Mouse (Mus musculus): ENCODE data around the gene Kdm4b. TPM values are rescaled to one million over a fixed set of nuclear protein-coding genes. Genes with fewer than 3 reads are reported as not detected.

Kdm4b gene
- total RNA-seq, 2 experiments from 2014 or later = 35.0 to 41.8 TPM

- no peak for DNase-seq
Observed at GRCm38 (mm10) chr17:56298238-56298637, 27.6 kb upstream of the Kdm4b start.

GRCm38 (mm10) chr17:56300186-56300585 is 25.7 kb upstream of the Kdm4b start, which contains the start of gene Arrdc5:
Arrdc5 (minus strand) TSS chr17:56300286.
- DNase-seq = no peak

- DNase-seq = peak; percentile 77
Observed at GRCm38 (mm10) chr17:56302363-56302996, 23.4 kb upstream of the Kdm4b start.

- peak; percentile 92 for DNase-seq
Observed at GRCm38 (mm10) chr17:56303160-56303846, 22.6 kb upstream of the Kdm4b start, which contains the start of gene Uhrf1. Uhrf1 (plus strand) TSS chr17:56303321.

GRCm38 (mm10) chr17:56303847-56304586 is 21.8 kb upstream of the Kdm4b start:
- DNase-seq = peak; percentile 98

GRCm38 (mm10) chr17:56304718-56305117 is 21.1 kb upstream of the Kdm4b start:
- no peak for DNase-seq

- DNase-seq = no peak
Observed at GRCm38 (mm10) chr17:56305156-56305555, 20.7 kb upstream of the Kdm4b start.

- peak; percentile 35 for DNase-seq
Observed at GRCm38 (mm10) chr17:56305826-56306225, 20.0 kb upstream of the Kdm4b start.

GRCm38 (mm10) chr17:56308088-56308487 is 17.8 kb upstream of the Kdm4b start:
- no peak for DNase-seq

- no peak for DNase-seq
Observed at GRCm38 (mm10) chr17:56309191-56309945, 16.5 kb upstream of the Kdm4b start.

- no peak for DNase-seq
Observed at GRCm38 (mm10) chr17:56324419-56324818, 1.4 kb upstream of the Kdm4b start.

- DNase-seq = no peak
Observed at GRCm38 (mm10) chr17:56326153-56327147, 588 bp downstream of the Kdm4b start.

- peak; percentile 48 for DNase-seq
Observed at GRCm38 (mm10) chr17:56329267-56329666, 3.4 kb downstream of the Kdm4b start.

GRCm38 (mm10) chr17:56330345-56330744 is 4.5 kb downstream of the Kdm4b start:
- DNase-seq = no peak

- DNase-seq = peak; percentile 68
Observed at GRCm38 (mm10) chr17:56331256-56331655, 5.4 kb downstream of the Kdm4b start.

GRCm38 (mm10) chr17:56332987-56333386 is 7.1 kb downstream of the Kdm4b start:
- no peak for DNase-seq

GRCm38 (mm10) chr17:56337190-56337589 is 11.3 kb downstream of the Kdm4b start:
- peak; percentile 65 for DNase-seq

GRCm38 (mm10) chr17:56337791-56338190 is 11.9 kb downstream of the Kdm4b start:
- no peak for DNase-seq

- peak; percentile 66 for DNase-seq
Observed at GRCm38 (mm10) chr17:56338909-56339308, 13.0 kb downstream of the Kdm4b start.

GRCm38 (mm10) chr17:56340717-56341116 is 14.9 kb downstream of the Kdm4b start:
- no peak for DNase-seq

GRCm38 (mm10) chr17:56343466-56343865 is 17.6 kb downstream of the Kdm4b start:
- no peak for DNase-seq

All from adrenal gland, postnatal 10 days (tissue).